Mouse (Mus musculus): ENCODE measurements around the gene Ntf3.

- TF ChIP-seq CHD2 (IDR thresholded peaks at IDR 0.05; ENCODE audit: low read length) (no peak), EP300 (IDR thresholded peaks at IDR 0.05; ENCODE audit: low read length) (no peak), CTCF (conservative IDR thresholded peaks at IDR 0.05 in 1 of 2, IDR thresholded peaks at IDR 0.05 in 1 of 2; ENCODE audit: low read depth in 2 of 2, low read length in 2 of 2) (no peak), USF1 (IDR thresholded peaks at IDR 0.05; ENCODE audit: low read depth, low read length) (no peak), POLR2AphosphoS2 (IDR thresholded peaks at IDR 0.05; ENCODE audit: low read depth, low read length) (no peak), RAD21 (IDR thresholded peaks at IDR 0.05; ENCODE audit: low read depth, low read length) (no peak), POLR2A (IDR thresholded peaks at IDR 0.05; ENCODE audit: low read depth, low read length) (no peak), UBTF (IDR thresholded peaks at IDR 0.05; ENCODE audit: low read depth, low read length) (no peak), MAX (IDR thresholded peaks at IDR 0.05; ENCODE audit: low read length) (no peak), HCFC1 (IDR thresholded peaks at IDR 0.05; ENCODE audit: low read depth, low read length) (no peak), NELFE (IDR thresholded peaks at IDR 0.05; ENCODE audit: low read depth, low read length) (no peak), USF2 (conservative IDR thresholded peaks at IDR 0.05; ENCODE audit: low read depth, low read length) (no peak)
Measured at GRCm38 (mm10) chr6:126153154-126153553, 13.6 kb downstream of the Ntf3 start.
